Mouse (Mus musculus): ENCODE results near the gene Mst1r. TPM values are rescaled to one million over a fixed set of nuclear protein-coding genes. Genes with fewer than 3 reads are reported as not detected.
A peak's percentile ranks its signal among the peaks of the same experiment; 100 is the strongest.

Gene Mst1r
- polyA plus RNA-seq, 1 experiment from 2014 or later = 3.6 TPM

DNA sequence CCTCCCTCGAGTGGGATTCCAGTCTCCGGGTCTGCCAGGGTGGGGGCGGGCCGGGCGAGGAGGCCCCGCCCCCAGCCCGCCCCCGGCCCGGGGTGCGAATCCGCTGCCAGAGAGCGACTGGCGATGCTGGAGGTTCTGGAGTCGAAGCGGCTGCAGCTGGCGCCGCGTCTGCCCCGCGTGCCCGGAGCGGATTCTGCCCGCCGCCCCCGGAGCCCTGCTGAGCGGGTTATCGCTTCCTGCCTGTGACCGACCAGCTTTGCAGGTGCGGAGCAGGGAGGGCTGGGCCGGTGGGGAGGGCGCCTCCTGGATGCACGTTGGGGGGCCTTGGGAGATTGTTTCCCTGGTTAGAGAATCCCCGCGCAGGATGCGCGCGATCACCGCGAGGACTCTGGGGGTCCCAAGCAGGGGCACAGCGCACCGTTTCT, 29.1 kb downstream of the Mst1r start:
- ATAC-seq (ENCODE audit: insufficient number of reproducible peaks, insufficient read depth, low FRiP score, low TSS enrichment) = no peak
- Histone ChIP-seq H3K27ac (no peak overlapping the region), H3K4me1 (peaks cover 15% of the 10 kb centered on the region), H3K4me3 (peak overlapping the region; percentile 53), H3K4me2 (replicated peaks) (peak overlapping the region; percentile 92), H3K9ac (peak overlapping the region; percentile 56), H3K36me3 (no peaks in the 10 kb centered on the region), H3K9me3 (no peaks in the 10 kb centered on the region), H3K27me3 (peaks cover 28% of the 10 kb centered on the region)
- WGBS = under 1% methylated on average over 41 of the region's 41 CpGs

- Histone ChIP-seq H3K36me3 (no peaks in the 10 kb centered on the region), H3K9me3 (no peaks in the 10 kb centered on the region), H3K4me1 (peaks cover 15% of the 10 kb centered on the region)
These were observed 29.6 kb downstream of the Mst1r start for GRCm38 (mm10) chr9:107936215-107936822.

GRCm38 (mm10) chr9:107936831-107937230, 30.2 kb downstream of the Mst1r start:
- H3K9ac ChIP-seq = 0 out of 2 replicates have a peak overlapping the region, but pooled peaks have one; percentile 56
- no peak overlapping the region for H3K27ac ChIP-seq
- no peaks in the 10 kb centered on the region for H3K9me3 ChIP-seq
- peaks cover 15% of the 10 kb centered on the region for H3K4me1 ChIP-seq
- peak overlapping the region; percentile 92 for H3K4me2 ChIP-seq (replicated peaks)
- H3K4me3 ChIP-seq = peak overlapping the region; percentile 53
- ATAC-seq (ENCODE audit: insufficient number of reproducible peaks, insufficient read depth, low FRiP score, low TSS enrichment) = no peak
- no peaks in the 10 kb centered on the region for H3K36me3 ChIP-seq
- H3K27me3 ChIP-seq = peaks cover 28% of the 10 kb centered on the region
- 14% methylated on average over 3 of the region's 3 CpGs for WGBS

More at GRCm38 (mm10) chr9:107936215-107936822, 29.6 kb downstream of the Mst1r start:
- no peak for ATAC-seq (ENCODE audit: insufficient number of reproducible peaks, insufficient read depth, low FRiP score, low TSS enrichment)
- under 1% methylated on average over 29 of the region's 29 CpGs for WGBS
- no peak overlapping the region for H3K27ac ChIP-seq
- H3K4me3 ChIP-seq = peak overlapping the region; percentile 53
- peaks cover 28% of the 10 kb centered on the region for H3K27me3 ChIP-seq
- H3K4me2 ChIP-seq (replicated peaks) = peak overlapping the region; percentile 92
- peak overlapping the region; percentile 56 for H3K9ac ChIP-seq

- WGBS = 90% methylated on average over 31 of the region's 31 CpGs
- Histone ChIP-seq H3K27me3 (no peaks in the 10 kb centered on the region), H3K4me3 (no peak overlapping the region), H3K9me3 (no peaks in the 10 kb centered on the region), H3K4me1 (peaks cover 12% of the 10 kb centered on the region), H3K36me3 (no peaks in the 10 kb centered on the region), H3K9ac (no peak overlapping the region), H3K27ac (no peak overlapping the region), H3K4me2 (replicated peaks) (no peak overlapping the region)
- no peak for ATAC-seq (ENCODE audit: insufficient number of reproducible peaks, insufficient read depth, low FRiP score, low TSS enrichment)
These were observed 40.8 kb downstream of the Mst1r start for GRCm38 (mm10) chr9:107947241-107948194.

GRCm38 (mm10) chr9:107949184-107949921, 42.7 kb downstream of the Mst1r start:
- H3K27ac ChIP-seq = no peak overlapping the region

DNA sequence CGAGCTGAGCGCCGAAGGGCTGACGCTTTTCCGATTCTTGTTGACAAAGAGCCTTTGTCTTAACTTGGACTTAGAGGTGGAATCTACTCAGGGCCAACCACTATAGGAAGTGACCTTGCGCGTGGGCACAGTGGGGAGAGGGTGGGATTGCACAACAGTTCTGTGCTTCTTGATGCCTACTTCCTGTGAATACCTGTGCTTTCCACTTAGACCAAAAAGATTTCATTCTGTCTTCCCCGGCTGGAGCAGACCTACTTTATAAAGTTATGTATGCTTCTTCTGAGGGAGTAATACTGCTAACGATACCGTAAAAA, 43.2 kb downstream of the Mst1r start, which contains the start of gene Traip:
Traip (plus strand) TSS at position 215 of the 314 bp plus-strand sequence.
- peak within 1 kb of the TSS; percentile 63; the same call in 1 of the 2 replicates for H3K27ac ChIP-seq
- no peaks in the 10 kb centered on the region for H3K9me3 ChIP-seq
- no peaks in the 10 kb centered on the region for H3K36me3 ChIP-seq
- no peaks in the 10 kb centered on the region for H3K27me3 ChIP-seq
- H3K4me2 ChIP-seq (replicated peaks) = peak within 1 kb of the TSS; percentile 78
- peaks cover 12% of the 10 kb centered on the region for H3K4me1 ChIP-seq
- H3K4me3 ChIP-seq = peak within 1 kb of the TSS; percentile 78
- H3K9ac ChIP-seq = peak within 1 kb of the TSS; percentile 64
- WGBS = 83% methylated on average over 10 of the region's 10 CpGs
- ATAC-seq (ENCODE audit: insufficient number of reproducible peaks, insufficient read depth, low FRiP score, low TSS enrichment) = no peak

More at GRCm38 (mm10) chr9:107949184-107949921, 42.7 kb downstream of the Mst1r start:
- H3K4me1 ChIP-seq = peaks cover 12% of the 10 kb centered on the region
- ATAC-seq (ENCODE audit: insufficient number of reproducible peaks, insufficient read depth, low FRiP score, low TSS enrichment) = no peak
- H3K9ac ChIP-seq = no peak overlapping the region
- WGBS = 77% methylated on average over 13 of the region's 13 CpGs
- no peaks in the 10 kb centered on the region for H3K36me3 ChIP-seq
- no peak overlapping the region for H3K4me2 ChIP-seq (replicated peaks)
- no peaks in the 10 kb centered on the region for H3K9me3 ChIP-seq
- no peak overlapping the region for H3K4me3 ChIP-seq
- H3K27me3 ChIP-seq = no peaks in the 10 kb centered on the region

- WGBS = 15% methylated on average over 45 of the region's 45 CpGs
- Histone ChIP-seq H3K36me3 (no peaks in the 10 kb centered on the region), H3K9me3 (no peaks in the 10 kb centered on the region), H3K27ac (peak overlapping the region; percentile 63; the same call in 1 of the 2 replicates), H3K4me1 (peaks cover 12% of the 10 kb centered on the region), H3K4me2 (replicated peaks) (peak overlapping the region; percentile 78), H3K4me3 (peak overlapping the region; percentile 78), H3K27me3 (no peaks in the 10 kb centered on the region), H3K9ac (peak overlapping the region; percentile 64)
- ATAC-seq (ENCODE audit: insufficient number of reproducible peaks, insufficient read depth, low FRiP score, low TSS enrichment) = peak; percentile 89
These were observed 44.0 kb downstream of the Mst1r start for GRCm38 (mm10) chr9:107950460-107951355.

DNA sequence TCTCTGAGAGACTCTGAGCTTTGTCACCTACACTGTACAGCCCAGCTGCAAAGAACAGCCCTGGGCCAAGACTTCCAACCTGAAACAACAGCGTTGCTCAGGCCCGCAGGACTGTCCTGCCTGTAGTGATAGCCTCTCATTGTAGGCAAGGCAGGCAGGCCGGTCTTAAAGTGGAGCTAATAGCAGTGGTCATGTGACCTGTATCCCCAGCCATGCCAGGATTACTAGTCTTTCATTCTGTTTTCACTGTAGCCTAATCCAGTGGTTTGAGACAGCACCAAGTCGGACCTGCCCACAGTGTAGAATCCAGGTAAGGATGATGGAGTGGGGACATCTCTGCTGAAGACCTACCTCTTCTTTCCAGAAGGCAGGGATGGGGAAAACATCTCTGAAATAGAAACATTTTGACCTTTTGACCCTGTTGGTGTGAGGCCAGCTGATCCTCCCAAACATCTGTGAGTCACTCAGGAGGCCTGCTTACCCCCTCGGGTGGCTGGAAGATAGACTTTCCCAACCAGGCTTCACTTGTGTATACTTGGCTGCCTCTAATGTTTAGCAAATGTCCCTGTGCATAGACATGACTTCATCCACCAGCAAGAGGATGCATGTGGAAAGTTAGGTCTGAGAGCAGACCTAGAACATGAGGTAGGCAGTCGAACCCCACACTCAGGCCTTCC, 49.1 kb downstream of the Mst1r start:
- Histone ChIP-seq H3K36me3 (peaks cover 36% of the 10 kb centered on the region), H3K4me2 (replicated peaks) (no peak overlapping the region), H3K9me3 (no peaks in the 10 kb centered on the region), H3K27ac (no peak overlapping the region), H3K27me3 (no peaks in the 10 kb centered on the region), H3K9ac (no peak overlapping the region), H3K4me1 (peaks cover 9% of the 10 kb centered on the region), H3K4me3 (no peak overlapping the region)
- no peak for ATAC-seq (ENCODE audit: insufficient number of reproducible peaks, insufficient read depth, low FRiP score, low TSS enrichment)
- WGBS = 70% methylated on average over 6 of the region's 6 CpGs

GRCm38 (mm10) chr9:107957141-107957540, 50.5 kb downstream of the Mst1r start:
- Histone ChIP-seq H3K27ac (no peak overlapping the region), H3K4me1 (no peaks in the 10 kb centered on the region), H3K9ac (no peak overlapping the region), H3K36me3 (peaks cover 50% of the 10 kb centered on the region), H3K4me3 (no peak overlapping the region), H3K9me3 (no peaks in the 10 kb centered on the region), H3K4me2 (replicated peaks) (no peak overlapping the region), H3K27me3 (no peaks in the 10 kb centered on the region)
- no peak for ATAC-seq (ENCODE audit: insufficient number of reproducible peaks, insufficient read depth, low FRiP score, low TSS enrichment)
- WGBS = 66% methylated on average over 6 of the region's 6 CpGs

DNA sequence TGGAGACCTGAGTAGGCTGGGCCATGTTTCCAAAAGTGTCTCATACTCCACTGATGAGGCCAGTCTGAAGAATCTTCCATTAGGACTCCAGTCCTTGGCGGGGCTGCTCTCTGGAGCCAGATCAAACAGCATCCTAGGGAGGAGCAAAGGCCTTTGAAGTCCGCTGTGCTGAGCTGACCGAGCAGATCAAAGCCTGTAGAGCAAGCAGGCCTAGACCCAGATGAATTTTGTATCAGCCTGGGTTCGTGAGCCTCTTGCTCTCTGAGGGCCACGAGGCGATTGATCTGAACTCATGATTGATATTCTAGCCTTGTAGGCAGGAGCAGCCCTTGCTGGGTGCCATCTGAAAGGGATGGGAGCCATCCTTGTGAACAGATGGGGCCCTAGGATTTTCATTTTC, 53.2 kb downstream of the Mst1r start:
- H3K9me3 ChIP-seq = no peaks in the 10 kb centered on the region
- WGBS = 76% methylated on average over 6 of the region's 6 CpGs
- H3K4me2 ChIP-seq (replicated peaks) = no peak overlapping the region
- peaks cover 55% of the 10 kb centered on the region for H3K36me3 ChIP-seq
- no peak overlapping the region for H3K9ac ChIP-seq
- no peak for ATAC-seq (ENCODE audit: insufficient number of reproducible peaks, insufficient read depth, low FRiP score, low TSS enrichment)
- H3K4me1 ChIP-seq = no peaks in the 10 kb centered on the region
- no peak overlapping the region for H3K27ac ChIP-seq
- H3K27me3 ChIP-seq = no peaks in the 10 kb centered on the region
- no peak overlapping the region for H3K4me3 ChIP-seq

Measured in embryonic facial prominence, embryonic 12.5 days (tissue).